Mouse (Mus musculus) heart, embryonic 16.5 days (tissue): Measurements from ENCODE around the gene Rlim. TPM values are rescaled to one million over a fixed set of nuclear protein-coding genes. Genes with fewer than 3 reads are reported as not detected.

Experiments
- ATAC-seq: fragments of 200-750 bp; cut with Nextera tagmentation; replicated peaks from 2 replicates; pipeline ENCODE4 v1.8.0; 2017; ENCODE audit warnings: moderate number of reproducible peaks; ENCODE audit not compliant: insufficient read depth, low FRiP score; ENCODE audit errors: extremely low read depth
- H3K27ac ChIP-seq: fragments of 300-500 bp; sonication (generic); 2 replicates; pipeline ENCODE4 v1.5.1; 2014; ENCODE audit warnings: mild to moderate bottlenecking, low read length, control low read depth, moderate library complexity
- H3K27me3 ChIP-seq: fragments of 300-500 bp; sonication (generic); 2 replicates; pipeline ENCODE4 v1.6.1; 2014; ENCODE audit warnings: low read length, mixed read lengths; ENCODE audit not compliant: control insufficient read depth, insufficient read depth
- H3K36me3 ChIP-seq: fragments of 300-500 bp; sonication (generic); 2 replicates; pipeline ENCODE4 v1.6.1; 2014; ENCODE audit not compliant: control insufficient read depth, insufficient read depth
- H3K4me1 ChIP-seq: fragments of 300-500 bp; sonication (generic); 2 replicates; pipeline ENCODE4 v1.6.1; 2014; ENCODE audit warnings: low read length, mixed read lengths; ENCODE audit not compliant: control insufficient read depth, insufficient read depth
- H3K4me2 ChIP-seq: fragments of 300-500 bp; sonication (generic); 2 replicates; pipeline ENCODE4 v1.6.1; 2014; ENCODE audit warnings: low read depth, mild to moderate bottlenecking, control low read depth, low read length
- H3K4me3 ChIP-seq: fragments of 300-500 bp; sonication (generic); 2 replicates; pipeline ENCODE4 v1.5.1; 2014; ENCODE audit warnings: mild to moderate bottlenecking, control low read depth, low read length
- H3K9ac ChIP-seq: fragments of 300-500 bp; sonication (generic); 2 replicates; pipeline ENCODE4 v1.6.1; 2014; ENCODE audit warnings: low read length, control low read depth
- H3K9me3 ChIP-seq: fragments of 300-500 bp; sonication (generic); replicated peaks from 2 replicates; pipeline ENCODE4 v1.6.1; 2016; ENCODE audit warnings: low read length; ENCODE audit not compliant: control insufficient read depth
- WGBS: fragments of 180-500 bp; shearing (Covaris S2); extraction: QIAGEN DNeasy Blood & Tissue Kit; methylation state at CpG from one replicate; pipeline ENCODE4 v1.1.7; 2014; 5-methylcytosine and 5-hydroxymethylcytosine counted together
- polyA plus RNA-seq: library from polyadenylated mRNA; unstranded; fragments of >200 nt; fragmentation: Nextera tagmentation; extraction: Ambion mirVana; gene quantifications from 2 replicates; pipeline ENCODE4 v1.2.1, GENCODE M21; 2015

Gene Rlim
- polyA plus RNA-seq, 1 experiment from 2014 or later, result 18.6 TPM

- no peaks in the 10 kb centered on the region; the same call in 1 of the 2 replicates for H3K4me1 ChIP-seq
- H3K4me3 ChIP-seq, result no peak overlapping the region
- H3K27ac ChIP-seq, result no peak overlapping the region
- H3K4me2 ChIP-seq, result no peak overlapping the region
- no peak overlapping the region for H3K9ac ChIP-seq
- WGBS, result 11% methylated on average over 3 of the region's 3 CpGs
- no peaks in the 10 kb centered on the region for H3K9me3 ChIP-seq
- ATAC-seq, result no peak
- H3K36me3 ChIP-seq, result no peaks in the 10 kb centered on the region
- peaks cover 24% of the 10 kb centered on the region for H3K27me3 ChIP-seq
These were observed 66.3 kb downstream of the Rlim start for GRCm38 (mm10) chrX:103914790-103915189.

Other genes starting within 250 kb of the Rlim start
- 19.9 and 20.6 TPM in 2 replicates for gene Slc16a2, start 159.3 kb downstream of the Rlim start, polyA plus RNA-seq
- gene Nexmif, start 219.9 kb upstream of the Rlim start, polyA plus RNA-seq, result 1.0 and 2.0 TPM in 2 replicates